Mouse (Mus musculus): ENCODE measurements around the gene Oaz3. TPM values are rescaled to one million over a fixed set of nuclear protein-coding genes. Genes with fewer than 3 reads are reported as not detected.

The Oaz3 gene
- polyA plus RNA-seq, 1 experiment from 2014 or later: 0.56 TPM

DNA sequence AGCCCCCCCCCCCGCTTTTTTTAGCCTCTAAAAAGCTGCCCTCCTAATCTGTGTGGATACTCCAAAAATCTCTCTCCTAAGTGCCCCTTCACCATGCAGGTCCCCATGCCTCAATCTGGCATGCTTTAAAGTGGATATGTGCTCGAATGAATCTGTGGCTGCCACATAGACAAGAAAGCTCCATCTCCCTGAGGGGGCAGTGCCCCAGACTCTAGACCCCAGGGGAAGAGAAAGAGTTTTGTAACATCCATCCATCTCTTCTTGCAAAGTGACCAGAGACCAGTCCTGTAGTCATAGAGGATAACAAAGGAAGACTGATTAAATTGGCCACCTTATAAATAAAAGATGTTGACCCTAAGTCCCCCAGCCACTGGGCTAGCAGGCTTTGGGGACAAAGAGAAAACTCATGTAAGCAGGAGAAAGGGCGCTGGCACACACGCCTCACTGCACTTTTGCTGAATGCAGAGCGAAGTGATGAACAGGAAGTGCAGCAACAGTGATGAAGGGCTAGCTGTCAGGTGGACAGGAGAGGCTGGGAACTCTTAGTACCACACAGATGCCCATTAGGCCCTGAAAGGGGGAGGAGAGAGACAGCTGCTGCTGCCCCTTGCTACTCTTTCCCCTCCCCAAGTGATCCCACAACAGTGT, 43.9 kb downstream of the Oaz3 start:
- WGBS: 14% methylated on average over 5 of the region's 5 CpGs
- Histone ChIP-seq H3K9ac (ENCODE audit: low read depth, low read length) (peak overlapping the region; percentile 12; the same call in 1 of the 2 replicates), H3K4me2 (replicated peaks; ENCODE audit: low read depth, low read length) (peak overlapping the region; percentile 67), H3K36me3 (ENCODE audit: control insufficient read depth, insufficient read depth, low read length) (no peaks in the 10 kb centered on the region), H3K4me1 (replicated peaks; ENCODE audit: control insufficient read depth, insufficient read depth, low read length) (peaks cover 7% of the 10 kb centered on the region; the same call in 1 of the 2 replicates), H3K9me3 (ENCODE audit: control insufficient read depth, low read length) (no peaks in the 10 kb centered on the region), H3K27ac (ENCODE audit: low read depth, low read length) (peak overlapping the region; percentile 43; the same call in 1 of the 2 replicates), H3K4me3 (ENCODE audit: low read depth, low read length) (no peak overlapping the region; the same call in 1 of the 2 replicates), H3K27me3 (ENCODE audit: control insufficient read depth, insufficient read depth, low read length) (no peaks in the 10 kb centered on the region; the same call in 1 of the 2 replicates)
- ATAC-seq (ENCODE audit: low FRiP score) (peak; percentile 55), DNase-seq (ENCODE audit: low spot score) (peak; percentile 51)

- Histone ChIP-seq H3K36me3 (ENCODE audit: control insufficient read depth, insufficient read depth, low read length) (no peaks in the 10 kb centered on the region), H3K27me3 (ENCODE audit: control insufficient read depth, insufficient read depth, low read length) (no peaks in the 10 kb centered on the region), H3K4me3 (ENCODE audit: low read depth, low read length) (peak overlapping the region; percentile 32), H3K9ac (ENCODE audit: low read depth, low read length) (peak overlapping the region; percentile 59), H3K4me1 (replicated peaks; ENCODE audit: control insufficient read depth, insufficient read depth, low read length) (peaks cover 4% of the 10 kb centered on the region; the same call in 1 of the 2 replicates), H3K9me3 (ENCODE audit: control insufficient read depth, low read length) (no peaks in the 10 kb centered on the region), H3K27ac (ENCODE audit: low read depth, low read length) (0 out of 2 replicates have a peak overlapping the region, but pooled peaks have one; percentile 39), H3K4me2 (replicated peaks; ENCODE audit: low read depth, low read length) (peak overlapping the region; percentile 67)
- WGBS: under 1% methylated on average over 20 of the region's 20 CpGs
- DNase-seq (ENCODE audit: low spot score): peak; percentile 66
- peak; percentile 67 for ATAC-seq (ENCODE audit: low FRiP score)
Measured at GRCm38 (mm10) chr3:94398943-94399481, 44.7 kb downstream of the Oaz3 start.

- no peaks in the 10 kb centered on the region for H3K36me3 ChIP-seq (ENCODE audit: control insufficient read depth, insufficient read depth, low read length)
- ATAC-seq (ENCODE audit: low FRiP score) (no peak), DNase-seq (ENCODE audit: low spot score) (no peak)
- no peaks in the 10 kb centered on the region for H3K27me3 ChIP-seq (ENCODE audit: control insufficient read depth, insufficient read depth, low read length)
- H3K4me2 ChIP-seq (replicated peaks; ENCODE audit: low read depth, low read length): peak within 1 kb of the TSS; percentile 67
- H3K9me3 ChIP-seq (ENCODE audit: control insufficient read depth, low read length): no peaks in the 10 kb centered on the region
- 0 out of 2 replicates have a peak within 1 kb of the TSS, but pooled peaks have one; percentile 39 for H3K27ac ChIP-seq (ENCODE audit: low read depth, low read length)
- H3K4me3 ChIP-seq (ENCODE audit: low read depth, low read length): peak within 1 kb of the TSS; percentile 32
- H3K9ac ChIP-seq (ENCODE audit: low read depth, low read length): peak within 1 kb of the TSS; percentile 59
- WGBS: 70% methylated on average over 6 of the region's 6 CpGs
- peaks cover 4% of the 10 kb centered on the region; the same call in 1 of the 2 replicates for H3K4me1 ChIP-seq (replicated peaks; ENCODE audit: control insufficient read depth, insufficient read depth, low read length)
Measured at GRCm38 (mm10) chr3:94398217-94398616, 45.5 kb downstream of the Oaz3 start, which contains the start of gene Lingo4. Lingo4 (plus strand) TSS chr3:94398517.

DNA sequence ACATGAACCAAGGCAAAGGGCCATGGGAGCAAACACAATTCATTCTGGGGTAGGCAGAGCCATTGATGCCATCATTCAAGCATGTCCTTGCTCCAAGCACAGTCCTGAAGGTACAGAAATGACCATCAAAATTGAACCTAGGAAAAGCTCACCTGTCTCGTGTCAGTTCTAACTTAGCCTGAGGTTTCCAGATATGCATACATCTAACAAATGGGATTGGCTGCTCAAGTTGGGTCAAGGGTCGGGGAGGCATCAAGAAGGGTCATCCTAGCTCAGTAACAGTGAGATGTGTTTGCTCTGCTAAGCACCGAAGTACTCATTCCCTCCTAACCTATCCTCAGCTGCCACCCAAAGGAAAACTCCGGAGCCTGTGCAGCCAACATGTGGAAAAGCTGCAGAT, 46.9 kb downstream of the Oaz3 start:
- H3K9me3 ChIP-seq (ENCODE audit: control insufficient read depth, low read length): no peaks in the 10 kb centered on the region
- no peak overlapping the region for H3K4me3 ChIP-seq (ENCODE audit: low read depth, low read length)
- no peak overlapping the region for H3K27ac ChIP-seq (ENCODE audit: low read depth, low read length)
- ATAC-seq (ENCODE audit: low FRiP score) (no peak), DNase-seq (ENCODE audit: low spot score) (no peak)
- H3K4me1 ChIP-seq (replicated peaks; ENCODE audit: control insufficient read depth, insufficient read depth, low read length): peaks cover 4% of the 10 kb centered on the region; the same call in 1 of the 2 replicates
- no peaks in the 10 kb centered on the region for H3K27me3 ChIP-seq (ENCODE audit: control insufficient read depth, insufficient read depth, low read length)
- H3K36me3 ChIP-seq (ENCODE audit: control insufficient read depth, insufficient read depth, low read length): no peaks in the 10 kb centered on the region
- H3K4me2 ChIP-seq (replicated peaks; ENCODE audit: low read depth, low read length): no peak overlapping the region
- 81% methylated on average over 4 of the region's 4 CpGs for WGBS
- no peak overlapping the region for H3K9ac ChIP-seq (ENCODE audit: low read depth, low read length)

DNA sequence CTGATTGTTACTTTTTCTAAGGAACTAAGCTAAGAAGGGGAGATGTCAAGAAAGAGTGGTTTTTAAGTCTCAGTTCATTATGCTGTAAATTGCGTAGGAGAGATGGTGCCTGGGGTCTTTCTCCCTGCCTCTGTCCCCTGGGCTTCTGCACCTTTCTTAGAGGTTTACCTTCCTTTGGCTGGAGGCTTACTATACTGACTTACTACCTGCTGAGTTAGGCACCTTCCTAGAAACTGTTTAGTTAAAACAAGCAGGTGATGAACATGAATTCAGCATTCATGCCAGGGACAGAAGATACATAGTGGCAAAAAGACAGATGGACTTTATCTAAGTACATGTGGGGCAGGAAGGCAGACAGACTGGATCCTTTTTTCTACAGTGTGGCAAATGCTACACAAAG, 47.4 kb downstream of the Oaz3 start:
- peaks cover 4% of the 10 kb centered on the region; the same call in 1 of the 2 replicates for H3K4me1 ChIP-seq (replicated peaks; ENCODE audit: control insufficient read depth, insufficient read depth, low read length)
- WGBS: 84% methylated on average over 1 of the region's 1 CpGs
- no peaks in the 10 kb centered on the region for H3K36me3 ChIP-seq (ENCODE audit: control insufficient read depth, insufficient read depth, low read length)
- no peak overlapping the region for H3K27ac ChIP-seq (ENCODE audit: low read depth, low read length)
- DNase-seq (ENCODE audit: low spot score) (no peak), ATAC-seq (ENCODE audit: low FRiP score) (no peak)
- no peak overlapping the region for H3K4me2 ChIP-seq (replicated peaks; ENCODE audit: low read depth, low read length)
- no peak overlapping the region for H3K9ac ChIP-seq (ENCODE audit: low read depth, low read length)
- no peaks in the 10 kb centered on the region for H3K9me3 ChIP-seq (ENCODE audit: control insufficient read depth, low read length)
- H3K4me3 ChIP-seq (ENCODE audit: low read depth, low read length): no peak overlapping the region
- no peaks in the 10 kb centered on the region for H3K27me3 ChIP-seq (ENCODE audit: control insufficient read depth, insufficient read depth, low read length)

- DNase-seq (ENCODE audit: low spot score): no peak
- H3K4me1 ChIP-seq (replicated peaks; ENCODE audit: control insufficient read depth, insufficient read depth, low read length): no peaks in the 10 kb centered on the region
- H3K9ac ChIP-seq (ENCODE audit: low read depth, low read length): no peak overlapping the region
- H3K4me3 ChIP-seq (ENCODE audit: low read depth, low read length): no peak overlapping the region
- no peaks in the 10 kb centered on the region for H3K36me3 ChIP-seq (ENCODE audit: control insufficient read depth, insufficient read depth, low read length)
- no peaks in the 10 kb centered on the region for H3K27me3 ChIP-seq (ENCODE audit: control insufficient read depth, insufficient read depth, low read length)
- H3K9me3 ChIP-seq (ENCODE audit: control insufficient read depth, low read length): no peaks in the 10 kb centered on the region
- no peak for ATAC-seq (ENCODE audit: low FRiP score)
- WGBS: 69% methylated on average over 4 of the region's 4 CpGs
- H3K4me2 ChIP-seq (replicated peaks; ENCODE audit: low read depth, low read length): no peak overlapping the region
- no peak overlapping the region for H3K27ac ChIP-seq (ENCODE audit: low read depth, low read length)
Measured at GRCm38 (mm10) chr3:94393049-94393448, 50.7 kb downstream of the Oaz3 start.

- Histone ChIP-seq H3K9me3 (ENCODE audit: control insufficient read depth, low read length) (no peaks in the 10 kb centered on the region), H3K4me2 (replicated peaks; ENCODE audit: low read depth, low read length) (no peak overlapping the region), H3K4me1 (replicated peaks; ENCODE audit: control insufficient read depth, insufficient read depth, low read length) (no peaks in the 10 kb centered on the region), H3K27ac (ENCODE audit: low read depth, low read length) (no peak overlapping the region), H3K36me3 (ENCODE audit: control insufficient read depth, insufficient read depth, low read length) (no peaks in the 10 kb centered on the region), H3K27me3 (ENCODE audit: control insufficient read depth, insufficient read depth, low read length) (no peaks in the 10 kb centered on the region), H3K9ac (ENCODE audit: low read depth, low read length) (no peak overlapping the region), H3K4me3 (ENCODE audit: low read depth, low read length) (no peak overlapping the region)
- WGBS: 84% methylated on average over 2 of the region's 2 CpGs
- ATAC-seq (ENCODE audit: low FRiP score) (no peak), DNase-seq (ENCODE audit: low spot score) (no peak)
Measured at GRCm38 (mm10) chr3:94392128-94392527, 51.6 kb downstream of the Oaz3 start.

DNA sequence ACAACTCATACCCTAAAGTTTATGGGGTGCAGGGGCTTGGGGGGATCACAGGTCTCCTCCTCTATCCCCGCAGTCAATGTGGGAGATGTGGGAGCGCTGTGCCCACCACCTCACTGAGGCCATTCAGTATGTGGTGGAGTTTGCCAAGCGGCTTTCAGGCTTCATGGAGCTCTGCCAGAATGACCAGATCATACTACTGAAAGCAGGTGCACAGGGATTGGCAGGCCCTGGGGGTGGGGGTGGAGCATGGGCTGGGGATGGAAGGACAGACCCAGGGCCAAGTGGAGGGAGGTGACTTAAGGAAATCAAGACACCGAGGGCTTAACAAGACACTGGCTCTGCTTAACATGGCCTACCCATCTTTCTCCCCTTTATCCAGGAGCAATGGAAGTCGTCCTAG, 52.7 kb downstream of the Oaz3 start:
- no peak for DNase-seq (ENCODE audit: low spot score)
- no peak overlapping the region for H3K9ac ChIP-seq (ENCODE audit: low read depth, low read length)
- H3K27me3 ChIP-seq (ENCODE audit: control insufficient read depth, insufficient read depth, low read length): no peaks in the 10 kb centered on the region
- no peak for ATAC-seq (ENCODE audit: low FRiP score)
- no peaks in the 10 kb centered on the region for H3K36me3 ChIP-seq (ENCODE audit: control insufficient read depth, insufficient read depth, low read length)
- H3K9me3 ChIP-seq (ENCODE audit: control insufficient read depth, low read length): no peaks in the 10 kb centered on the region
- WGBS: 80% methylated on average over 5 of the region's 5 CpGs
- no peak overlapping the region for H3K27ac ChIP-seq (ENCODE audit: low read depth, low read length)
- H3K4me2 ChIP-seq (replicated peaks; ENCODE audit: low read depth, low read length): no peak overlapping the region
- no peaks in the 10 kb centered on the region for H3K4me1 ChIP-seq (replicated peaks; ENCODE audit: control insufficient read depth, insufficient read depth, low read length)
- no peak overlapping the region for H3K4me3 ChIP-seq (ENCODE audit: low read depth, low read length)

DNA sequence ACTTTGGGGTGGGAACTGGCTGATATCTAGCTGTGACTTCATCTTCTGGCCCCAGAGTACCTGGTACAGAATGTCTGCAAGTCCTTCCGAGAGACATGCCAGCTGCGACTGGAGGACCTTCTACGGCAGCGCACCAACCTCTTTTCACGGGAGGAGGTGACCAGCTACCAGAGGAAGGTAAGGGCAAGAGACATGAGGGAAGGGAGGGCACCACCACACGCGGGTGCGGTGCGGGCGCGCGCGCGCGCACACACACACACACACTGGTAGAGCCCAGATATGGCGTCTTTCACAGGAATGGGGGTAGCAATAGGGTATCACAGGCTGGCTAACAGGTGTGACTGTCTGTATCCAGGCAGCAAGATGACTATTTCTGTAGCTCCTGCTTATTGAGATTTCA, 54.3 kb downstream of the Oaz3 start:
- Histone ChIP-seq H3K27me3 (ENCODE audit: control insufficient read depth, insufficient read depth, low read length) (no peaks in the 10 kb centered on the region), H3K4me3 (ENCODE audit: low read depth, low read length) (no peak overlapping the region), H3K9me3 (ENCODE audit: control insufficient read depth, low read length) (no peaks in the 10 kb centered on the region), H3K9ac (ENCODE audit: low read depth, low read length) (no peak overlapping the region), H3K27ac (ENCODE audit: low read depth, low read length) (no peak overlapping the region), H3K4me1 (replicated peaks; ENCODE audit: control insufficient read depth, insufficient read depth, low read length) (no peaks in the 10 kb centered on the region), H3K36me3 (ENCODE audit: control insufficient read depth, insufficient read depth, low read length) (no peaks in the 10 kb centered on the region), H3K4me2 (replicated peaks; ENCODE audit: low read depth, low read length) (no peak overlapping the region)
- DNase-seq (ENCODE audit: low spot score) (no peak), ATAC-seq (ENCODE audit: low FRiP score) (no peak)
- WGBS: 95% methylated on average over 16 of the region's 16 CpGs
